Mouse (Mus musculus) spleen, adult 12 weeks (tissue): ENCODE measurements at regions not wholly inside any gene's neighbourhood (a gene's known extent, or its start where the extent isn't known, plus 50 kb on each side); places are given as distances from the start of the nearest gene placed in this dataset.

Experiments used
- DNase-seq: peaks from one replicate; pipeline ENCODE4 v3.0.0; 2022; ENCODE audit warnings: low spot score

- DNase-seq, result no peak
Measured at GRCm38 (mm10) chr2:75492501-75492898, 166.6 kb upstream of the Hnrnpa3 start.

- DNase-seq, result no peak
Measured at GRCm38 (mm10) chr2:75496606-75497240, 162.3 kb upstream of the Hnrnpa3 start.

- no peak for DNase-seq
Measured at GRCm38 (mm10) chr2:75510223-75510622, 148.8 kb upstream of the Hnrnpa3 start.

DNA sequence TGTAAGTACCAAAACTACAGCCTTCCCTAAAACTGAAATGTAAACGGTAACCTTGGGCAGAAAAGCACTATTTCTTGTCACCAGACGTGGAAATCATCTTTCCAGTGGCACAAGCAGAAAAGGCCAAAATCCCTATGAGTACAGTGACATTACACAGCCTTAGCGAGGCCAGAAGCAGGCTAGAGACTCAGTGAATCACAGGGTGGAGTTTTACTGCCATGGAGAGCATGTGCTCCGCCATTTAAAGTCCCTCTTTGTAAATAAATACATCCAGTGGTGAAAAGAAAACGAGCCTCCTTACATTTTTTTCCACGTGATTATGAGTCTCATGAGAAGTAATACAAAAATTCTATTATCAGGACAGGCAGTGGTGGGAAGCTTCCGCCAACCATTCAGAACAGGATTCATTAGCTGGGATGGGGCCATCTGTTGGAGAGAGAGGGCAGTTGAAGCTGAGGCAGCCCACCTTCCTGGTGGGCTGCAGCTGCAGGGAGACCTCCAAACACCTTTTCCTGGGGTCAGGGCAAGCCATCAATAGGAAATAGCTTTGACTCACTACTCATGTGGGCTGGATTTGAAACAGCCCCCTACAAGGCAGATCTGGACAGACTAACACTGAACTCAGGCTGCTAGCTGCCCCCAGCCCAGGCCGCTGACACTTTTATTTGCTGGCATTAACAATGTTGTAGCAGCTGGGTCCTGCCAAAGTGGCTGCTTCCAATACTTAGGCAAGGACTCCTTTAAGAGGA lies 146.5 kb upstream of the Hnrnpa3 start:
- no peak for DNase-seq

DNA sequence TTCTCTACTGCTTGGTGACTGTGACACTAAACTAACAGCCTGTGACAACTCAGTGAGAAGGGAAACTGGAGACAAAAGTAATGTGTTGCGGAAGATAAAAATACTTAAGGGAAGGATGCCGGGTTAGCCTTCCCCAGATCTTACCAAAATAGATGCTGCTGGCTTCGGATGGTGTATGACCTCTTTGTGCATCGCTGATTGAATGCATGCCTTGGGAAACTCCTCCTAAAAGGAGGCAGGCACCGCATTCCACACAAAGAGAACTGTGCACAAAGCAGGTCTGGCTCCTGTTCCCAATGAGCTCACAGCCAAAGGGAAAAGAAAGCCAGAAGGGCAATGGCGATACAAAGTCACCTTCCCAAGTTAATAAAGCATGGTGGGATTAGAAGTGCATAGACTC lies 144.9 kb upstream of the Hnrnpa3 start:
- DNase-seq, result no peak

GRCm38 (mm10) chr2:75516223-75516622 lies 142.8 kb upstream of the Hnrnpa3 start:
- DNase-seq, result no peak

GRCm38 (mm10) chr2:75517096-75517495 lies 142.0 kb upstream of the Hnrnpa3 start:
- no peak for DNase-seq

- DNase-seq, result no peak
Measured at GRCm38 (mm10) chr2:75518607-75519006, 140.5 kb upstream of the Hnrnpa3 start.

DNA sequence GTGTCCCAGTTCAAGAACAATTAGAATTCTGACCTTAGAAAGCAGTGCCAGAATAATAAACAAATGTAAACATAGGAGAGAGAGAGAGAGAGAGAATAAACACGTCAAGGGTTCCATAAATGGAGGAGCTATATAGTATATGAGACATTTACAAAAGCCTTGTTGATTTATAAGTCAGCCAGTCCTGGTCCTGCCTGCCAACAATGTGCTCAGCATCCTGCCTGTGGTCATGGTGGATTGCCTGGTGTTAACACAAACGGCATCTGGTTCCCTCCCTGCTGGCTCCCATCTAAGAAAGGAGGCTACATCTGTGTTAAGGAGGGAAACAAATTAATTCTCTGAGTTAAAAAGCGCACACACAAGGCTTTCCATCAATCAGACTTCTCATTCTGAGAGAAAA lies 133.5 kb upstream of the Hnrnpa3 start:
- DNase-seq, result no peak

DNA sequence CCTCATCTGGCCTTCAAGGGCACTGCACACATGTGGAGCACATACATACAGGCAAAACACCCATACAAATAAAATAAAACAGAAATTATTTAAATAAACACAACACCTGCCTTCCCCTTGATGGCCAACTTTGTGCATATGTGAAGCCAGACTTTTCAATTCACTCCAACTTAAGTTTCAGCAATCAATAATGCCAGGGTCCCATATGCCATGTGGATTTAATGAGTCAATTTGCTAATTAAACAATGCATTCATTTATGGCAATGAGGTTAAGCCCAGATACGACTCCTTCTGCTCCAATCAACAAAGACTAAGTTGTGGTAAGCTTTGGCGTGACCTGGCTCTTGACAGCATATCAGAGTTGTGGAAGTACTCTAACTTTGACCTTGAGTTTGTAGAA lies 130.4 kb upstream of the Hnrnpa3 start:
- no peak for DNase-seq

DNA sequence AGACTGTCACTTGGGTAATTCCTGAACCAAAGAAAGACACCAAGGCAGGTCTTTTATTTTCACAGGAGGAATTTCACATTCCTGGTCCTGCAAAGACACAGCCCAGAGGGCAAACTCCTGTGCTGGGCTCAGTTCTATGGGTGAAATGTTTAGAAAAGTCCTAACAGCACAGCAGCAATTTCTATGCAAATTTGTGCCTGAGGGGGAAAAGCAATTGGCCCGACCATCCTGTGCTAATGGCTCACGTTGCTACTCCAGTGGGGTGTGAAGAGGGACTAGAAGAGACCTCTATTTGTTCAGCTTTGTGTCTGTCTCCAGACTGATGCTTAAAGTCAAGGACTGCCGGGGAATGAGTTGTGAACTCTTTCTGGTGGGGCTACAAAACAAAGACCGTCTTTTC lies 120.9 kb upstream of the Hnrnpa3 start:
- no peak for DNase-seq

DNA sequence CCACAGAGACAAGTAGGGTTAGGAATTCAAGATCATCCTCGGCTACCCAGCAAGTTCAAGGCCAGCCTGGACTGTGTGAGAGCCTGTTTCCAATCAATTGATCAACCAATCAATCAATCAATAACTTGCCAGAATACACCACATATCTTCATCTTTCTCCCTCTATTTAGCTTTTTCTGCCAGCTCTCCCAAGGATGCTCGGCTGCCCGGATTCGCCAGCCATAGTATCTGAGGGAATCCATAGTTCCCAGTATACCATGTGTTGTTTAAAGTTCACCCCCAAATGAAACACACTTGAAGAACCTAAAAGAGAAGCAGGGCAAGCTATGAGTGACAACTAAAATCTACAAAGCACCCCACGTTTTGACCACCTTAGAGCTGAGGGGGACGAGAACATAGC lies 119.3 kb upstream of the Hnrnpa3 start:
- no peak for DNase-seq

DNA sequence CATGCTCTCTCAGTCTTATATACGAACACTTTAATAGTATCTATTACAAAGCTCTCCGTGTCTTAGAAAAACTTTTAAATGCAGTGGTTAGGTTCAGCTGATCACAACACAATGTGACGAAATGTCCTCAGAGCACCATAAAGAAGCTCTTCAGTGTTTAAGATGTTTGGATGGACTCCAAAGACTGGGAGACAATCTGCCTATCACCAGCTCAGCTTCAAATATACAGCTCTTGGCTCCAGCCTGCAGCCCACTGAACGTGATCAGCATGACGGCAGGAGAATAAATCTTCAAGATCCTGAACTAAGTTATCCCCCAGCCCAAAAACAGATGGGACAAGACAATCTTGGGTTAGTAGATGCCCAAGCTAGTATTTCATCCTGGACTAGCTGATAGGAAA lies 116.7 kb upstream of the Hnrnpa3 start:
- DNase-seq, result no peak

- DNase-seq, result no peak
Measured at GRCm38 (mm10) chr2:75542781-75543180, 116.3 kb upstream of the Hnrnpa3 start.

DNA sequence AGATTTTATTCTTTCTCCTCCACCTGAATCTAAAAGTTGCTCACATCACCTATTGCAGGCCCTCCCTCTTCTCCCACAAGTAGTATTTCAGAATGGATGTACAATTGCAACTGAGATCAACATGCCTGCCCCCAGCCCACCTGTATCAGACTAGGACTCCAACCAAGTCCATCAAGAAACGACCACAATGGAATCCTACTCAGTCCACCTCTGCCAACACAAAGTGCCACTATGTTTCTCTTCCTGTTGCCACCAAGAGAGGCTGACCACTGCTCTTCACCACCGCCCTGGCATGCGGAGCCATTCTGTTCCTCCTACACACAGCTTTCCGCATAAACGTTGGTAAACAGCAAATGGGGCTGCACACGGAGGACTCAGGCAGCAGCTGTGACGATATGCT lies 113.1 kb upstream of the Hnrnpa3 start:
- no peak for DNase-seq

- no peak for DNase-seq
Measured at GRCm38 (mm10) chr2:75555676-75556075, 103.4 kb upstream of the Hnrnpa3 start.

DNA sequence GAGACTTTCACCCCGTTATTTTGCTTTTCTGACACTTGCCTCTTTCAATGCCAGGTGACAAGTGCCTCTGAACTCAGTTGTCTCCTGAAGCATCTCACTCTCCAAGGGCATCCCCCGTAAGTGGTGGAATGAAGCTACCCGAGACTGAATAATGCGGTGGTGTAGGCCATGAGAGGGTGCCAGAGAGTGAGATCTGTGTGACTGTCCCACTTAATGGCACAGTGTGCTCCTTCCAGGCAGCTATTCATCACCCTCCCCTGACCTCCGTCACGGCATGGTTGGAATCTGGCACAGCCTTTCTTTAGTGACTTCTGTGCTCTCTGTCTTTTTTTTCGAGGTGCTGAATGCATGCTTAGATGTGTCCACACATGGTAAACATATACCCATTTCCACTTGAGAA lies 102.3 kb upstream of the Hnrnpa3 start:
- no peak for DNase-seq

GRCm38 (mm10) chr2:75557392-75557791 lies 101.7 kb upstream of the Hnrnpa3 start:
- no peak for DNase-seq

- no peak for DNase-seq
Measured at GRCm38 (mm10) chr2:75559920-75560319, 99.1 kb upstream of the Hnrnpa3 start.

GRCm38 (mm10) chr2:75563253-75563913 lies 95.7 kb upstream of the Hnrnpa3 start:
- DNase-seq, result no peak

GRCm38 (mm10) chr2:75564809-75565208 lies 94.3 kb upstream of the Hnrnpa3 start:
- DNase-seq, result no peak

- DNase-seq, result no peak
Measured at GRCm38 (mm10) chr2:75567131-75567530, 91.9 kb upstream of the Hnrnpa3 start.

DNA sequence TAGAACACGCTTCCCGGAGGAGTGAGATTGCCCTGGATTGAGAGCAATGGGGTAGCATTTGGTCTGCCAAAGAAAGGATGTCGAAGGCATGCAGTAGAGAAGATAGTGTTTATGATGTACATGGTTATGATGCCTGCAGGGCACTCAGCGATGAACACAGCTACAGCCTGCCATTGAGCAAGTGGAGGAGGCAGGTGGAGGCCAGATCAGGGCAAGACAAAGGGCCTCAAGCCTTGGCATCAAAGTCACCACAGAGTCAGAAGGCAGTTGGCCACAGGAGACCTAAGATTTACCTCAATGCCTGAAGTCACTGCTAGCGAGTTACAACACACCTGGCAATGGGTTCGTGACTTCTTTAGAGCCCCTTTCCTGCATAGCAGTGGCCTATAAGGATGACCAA lies 89.3 kb upstream of the Hnrnpa3 start:
- no peak for DNase-seq
